Mouse (Mus musculus) gastrocnemius, adult 8-10 months (tissue): ENCODE results near the gene Inha. TPM values are rescaled to one million over a fixed set of nuclear protein-coding genes. Genes with fewer than 3 reads are reported as not detected.
A peak's percentile ranks its signal among the peaks of the same experiment; 100 is the strongest.

ENCODE experiments used
- DNase-seq, 2 experiments: peaks; one replicate each; pipeline ENCODE4 v3.0.0; 2022; ENCODE audit warnings: low spot score in 2 of 2
- total RNA-seq, 4 experiments: library from RNA; stranded (reverse); gene quantifications; 2 replicates each; pipeline ENCODE4 v1.2.4; 2022

Gene Inha
- total RNA-seq, 4 experiments from 2014 or later, result 0.59 to 2.0 (median 1.5) TPM

GRCm38 (mm10) chr1:75517984-75518383 lies 11.1 kb downstream of the Inha start:
- DNase-seq, result no peak

- DNase-seq, result no peak
These were observed 11.6 kb downstream of the Inha start for GRCm38 (mm10) chr1:75518427-75518826.

GRCm38 (mm10) chr1:75519576-75519975 lies 12.7 kb downstream of the Inha start:
- no peak for DNase-seq

GRCm38 (mm10) chr1:75521321-75522031 lies 14.6 kb downstream of the Inha start, which contains the start of gene Stk11ip:
TSS of gene Stk11ip (plus strand) at chr1:75521529.
- DNase-seq, result peak; percentile 89 to 93

- DNase-seq, result no peak
These were observed 17.8 kb downstream of the Inha start for GRCm38 (mm10) chr1:75524679-75525078.

- no peak for DNase-seq
These were observed 23.7 kb downstream of the Inha start for GRCm38 (mm10) chr1:75530546-75530945.

GRCm38 (mm10) chr1:75532280-75533172 lies 25.6 kb downstream of the Inha start:
- no peak for DNase-seq

- DNase-seq, result no peak
These were observed 26.7 kb downstream of the Inha start for GRCm38 (mm10) chr1:75533325-75534252.

- no peak for DNase-seq
These were observed 30.7 kb downstream of the Inha start for GRCm38 (mm10) chr1:75537587-75537986.

GRCm38 (mm10) chr1:75538597-75539190 lies 31.8 kb downstream of the Inha start:
- DNase-seq, result no peak

- no peak for DNase-seq
These were observed 34.6 kb downstream of the Inha start for GRCm38 (mm10) chr1:75541496-75541895.

GRCm38 (mm10) chr1:75544351-75544750 lies 37.5 kb downstream of the Inha start:
- DNase-seq, result no peak

GRCm38 (mm10) chr1:75545965-75546956 lies 39.4 kb downstream of the Inha start, which contains the start of gene Slc4a3:
TSS of gene Slc4a3 (plus strand) at chr1:75546266.
- peak; percentile 33 to 44 for DNase-seq

GRCm38 (mm10) chr1:75547351-75547750 lies 40.5 kb downstream of the Inha start:
- DNase-seq, result no peak

- DNase-seq, result no peak
These were observed 41.2 kb downstream of the Inha start for GRCm38 (mm10) chr1:75548083-75548482.

- DNase-seq, result no peak
These were observed 42.0 kb downstream of the Inha start for GRCm38 (mm10) chr1:75548871-75549270.

- no peak for DNase-seq
These were observed 42.7 kb downstream of the Inha start for GRCm38 (mm10) chr1:75549289-75550279.

- no peak for DNase-seq
These were observed 43.7 kb downstream of the Inha start for GRCm38 (mm10) chr1:75550586-75550985.
